Mouse (Mus musculus): ENCODE measurements around the gene Crxos. TPM values are rescaled to one million over a fixed set of nuclear protein-coding genes. Genes with fewer than 3 reads are reported as not detected.

The Crxos gene
- polyA plus RNA-seq, 2 experiments = not detected

GRCm38 (mm10) chr7:15920645-15921190 is 38.3 kb downstream of the Crxos start:
- Histone ChIP-seq H3K36me3 (ENCODE audit: control insufficient read depth, insufficient read depth, low read length) (peaks cover 30% of the 10 kb centered on the region), H3K4me3 (replicated peaks; ENCODE audit: low read length) (peak overlapping the region; percentile 79), H3K4me2 (replicated peaks; ENCODE audit: low read depth, low read length, severe bottlenecking) (peak overlapping the region; percentile 80), H3K9me3 (ENCODE audit: control insufficient read depth, low read length) (no peaks in the 10 kb centered on the region), H3K27ac (replicated peaks; ENCODE audit: low read depth, low read length) (no peak overlapping the region), H3K27me3 (ENCODE audit: control insufficient read depth, insufficient read depth, low read length) (no peaks in the 10 kb centered on the region), H3K4me1 (ENCODE audit: control insufficient read depth, insufficient read depth, low read length) (peaks cover 14% of the 10 kb centered on the region), H3K9ac (ENCODE audit: low read depth, low read length, severe bottlenecking) (peak overlapping the region; percentile 82)
- ATAC-seq (ENCODE audit: low FRiP score, low read depth) (no peak), DNase-seq (ENCODE audit: low spot score) (no peak)
- 78% methylated on average over 6 of the region's 6 CpGs for WGBS
- TF ChIP-seq POLR2A (IDR thresholded peaks at IDR 0.05; ENCODE audit: borderline replicate concordance, extremely low read depth, insufficient read depth, insufficient read length) = no peak

GRCm38 (mm10) chr7:15921796-15922195 is 39.4 kb downstream of the Crxos start:
- ATAC-seq (ENCODE audit: low FRiP score, low read depth) = peak; percentile 48
- peak; percentile 68 for DNase-seq (ENCODE audit: low spot score)
- Histone ChIP-seq H3K4me3 (replicated peaks; ENCODE audit: low read length) (peak overlapping the region; percentile 79), H3K9ac (ENCODE audit: low read depth, low read length, severe bottlenecking) (peak overlapping the region; percentile 82), H3K27ac (replicated peaks; ENCODE audit: low read depth, low read length) (peak overlapping the region; percentile 87), H3K9me3 (ENCODE audit: control insufficient read depth, low read length) (no peaks in the 10 kb centered on the region), H3K4me2 (replicated peaks; ENCODE audit: low read depth, low read length, severe bottlenecking) (peak overlapping the region; percentile 80), H3K36me3 (ENCODE audit: control insufficient read depth, insufficient read depth, low read length) (peaks cover 30% of the 10 kb centered on the region), H3K4me1 (ENCODE audit: control insufficient read depth, insufficient read depth, low read length) (peaks cover 14% of the 10 kb centered on the region), H3K27me3 (ENCODE audit: control insufficient read depth, insufficient read depth, low read length) (no peaks in the 10 kb centered on the region)
- no peak for TF ChIP-seq POLR2A (IDR thresholded peaks at IDR 0.05; ENCODE audit: borderline replicate concordance, extremely low read depth, insufficient read depth, insufficient read length)
- WGBS = 0% methylated on average over 10 of the region's 10 CpGs

- peak within 1 kb of the TSS; percentile 79 for H3K4me3 ChIP-seq (replicated peaks; ENCODE audit: low read length)
These were observed 39.9 kb downstream of the Crxos start, which contains the start of gene Selenow for GRCm38 (mm10) chr7:15922220-15922773. Gene Selenow, minus strand, starts transcription at chr7:15922402.

GRCm38 (mm10) chr7:15929910-15930309 is 47.5 kb downstream of the Crxos start:
- Histone ChIP-seq H3K9me3 (ENCODE audit: control insufficient read depth, low read length) (no peaks in the 10 kb centered on the region), H3K4me2 (replicated peaks; ENCODE audit: low read depth, low read length, severe bottlenecking) (no peak overlapping the region), H3K4me1 (ENCODE audit: control insufficient read depth, insufficient read depth, low read length) (no peaks in the 10 kb centered on the region), H3K27ac (replicated peaks; ENCODE audit: low read depth, low read length) (no peak overlapping the region), H3K4me3 (replicated peaks; ENCODE audit: low read length) (no peak overlapping the region), H3K36me3 (ENCODE audit: control insufficient read depth, insufficient read depth, low read length) (no peaks in the 10 kb centered on the region), H3K27me3 (ENCODE audit: control insufficient read depth, insufficient read depth, low read length) (no peaks in the 10 kb centered on the region), H3K9ac (ENCODE audit: low read depth, low read length, severe bottlenecking) (no peak overlapping the region)
- WGBS = 63% methylated on average over 3 of the region's 4 CpGs
- ATAC-seq (ENCODE audit: low FRiP score, low read depth) (no peak), DNase-seq (ENCODE audit: low spot score) (peak; percentile 50)
- TF ChIP-seq POLR2A (IDR thresholded peaks at IDR 0.05; ENCODE audit: borderline replicate concordance, extremely low read depth, insufficient read depth, insufficient read length) = no peak

More at GRCm38 (mm10) chr7:15922220-15922773, 39.9 kb downstream of the Crxos start, which contains the start of gene Selenow:
- Histone ChIP-seq H3K9ac (ENCODE audit: low read depth, low read length, severe bottlenecking) (peak within 1 kb of the TSS; percentile 82), H3K4me1 (ENCODE audit: control insufficient read depth, insufficient read depth, low read length) (peaks cover 14% of the 10 kb centered on the region), H3K27ac (replicated peaks; ENCODE audit: low read depth, low read length) (peak within 1 kb of the TSS; percentile 87), H3K36me3 (ENCODE audit: control insufficient read depth, insufficient read depth, low read length) (peaks cover 25% of the 10 kb centered on the region), H3K9me3 (ENCODE audit: control insufficient read depth, low read length) (no peaks in the 10 kb centered on the region), H3K4me2 (replicated peaks; ENCODE audit: low read depth, low read length, severe bottlenecking) (peak within 1 kb of the TSS; percentile 80), H3K27me3 (ENCODE audit: control insufficient read depth, insufficient read depth, low read length) (no peaks in the 10 kb centered on the region)
- ATAC-seq (ENCODE audit: low FRiP score, low read depth) (peak; percentile 97), DNase-seq (ENCODE audit: low spot score) (peak; percentile 90)
- under 1% methylated on average over 33 of the region's 33 CpGs for WGBS
- TF ChIP-seq POLR2A (IDR thresholded peaks at IDR 0.05; ENCODE audit: borderline replicate concordance, extremely low read depth, insufficient read depth, insufficient read length) = peak; percentile 94; the same call in 1 of the 2 replicates

GRCm38 (mm10) chr7:15930543-15930942 is 48.1 kb downstream of the Crxos start:
- H3K4me2 ChIP-seq (replicated peaks; ENCODE audit: low read depth, low read length, severe bottlenecking) = no peak overlapping the region
- DNase-seq (ENCODE audit: low spot score) (no peak), ATAC-seq (ENCODE audit: low FRiP score, low read depth) (no peak)
- H3K9me3 ChIP-seq (ENCODE audit: control insufficient read depth, low read length) = no peaks in the 10 kb centered on the region
- H3K9ac ChIP-seq (ENCODE audit: low read depth, low read length, severe bottlenecking) = no peak overlapping the region
- H3K4me1 ChIP-seq (ENCODE audit: control insufficient read depth, insufficient read depth, low read length) = no peaks in the 10 kb centered on the region
- H3K4me3 ChIP-seq (replicated peaks; ENCODE audit: low read length) = no peak overlapping the region
- no peak for TF ChIP-seq POLR2A (IDR thresholded peaks at IDR 0.05; ENCODE audit: borderline replicate concordance, extremely low read depth, insufficient read depth, insufficient read length)
- H3K36me3 ChIP-seq (ENCODE audit: control insufficient read depth, insufficient read depth, low read length) = no peaks in the 10 kb centered on the region
- no peaks in the 10 kb centered on the region for H3K27me3 ChIP-seq (ENCODE audit: control insufficient read depth, insufficient read depth, low read length)
- no peak overlapping the region for H3K27ac ChIP-seq (replicated peaks; ENCODE audit: low read depth, low read length)
- WGBS = 62% methylated on average over 2 of the region's 2 CpGs
